Mouse (Mus musculus) ovary, postnatal 36 days (tissue): ENCODE data around the gene Cd7.
A peak's percentile ranks its signal among the peaks of the same experiment; 100 is the strongest.
"Not testable (repeated sequence)": the region's sequence is repeated elsewhere in the genome, so short reads cannot be mapped to it uniquely, and the experiment has no call there.

Experiments
- DNase-seq: peaks from one replicate; pipeline ENCODE4 v3.0.0; 2022; ENCODE audit warnings: low spot score, mixed read lengths

Cd7 gene

DNA sequence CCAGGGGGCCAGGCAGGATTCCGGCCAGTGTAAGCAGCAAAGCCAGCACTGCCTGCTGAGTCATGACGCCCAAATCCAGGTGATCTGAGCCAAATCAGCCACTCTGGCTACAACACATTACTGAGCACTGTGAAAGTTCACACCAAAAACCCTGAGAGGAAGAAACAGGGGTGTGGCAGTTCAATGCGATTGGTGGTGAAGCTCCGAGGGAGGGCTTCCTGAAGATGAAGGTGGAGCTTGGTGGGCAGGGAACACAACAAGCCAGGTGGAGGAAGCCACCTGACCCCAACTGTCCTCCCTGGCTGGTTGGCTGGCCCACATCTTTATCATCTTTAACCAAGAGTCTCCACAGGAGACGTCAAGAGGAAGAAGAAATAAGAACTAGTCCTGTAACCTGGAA is at the start of gene Cd7:
Gene Cd7 (minus strand): TSS at position 117 of the 400 bp plus-strand sequence.
- no peak for DNase-seq

DNA sequence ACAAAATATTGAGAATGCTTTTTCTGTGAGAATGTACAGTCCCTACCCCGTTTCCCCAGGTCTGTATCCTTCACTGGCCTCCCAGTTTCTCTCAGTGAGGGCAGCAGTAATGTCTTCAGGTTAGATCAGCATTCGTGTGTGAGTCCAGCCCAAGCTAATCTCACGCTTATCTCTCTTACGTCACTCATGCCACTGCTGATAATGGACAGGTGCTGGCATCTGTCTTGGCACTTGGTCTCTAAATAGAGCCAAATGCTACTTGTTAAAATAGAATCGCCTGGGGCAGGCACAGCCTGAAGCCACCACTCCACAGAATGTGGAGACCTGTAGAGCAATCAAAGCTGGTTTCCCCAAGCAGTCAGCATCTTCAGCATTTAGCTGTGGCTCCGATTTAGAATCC is 49.8 kb upstream of the Cd7 start:
- DNase-seq, result no peak

DNA sequence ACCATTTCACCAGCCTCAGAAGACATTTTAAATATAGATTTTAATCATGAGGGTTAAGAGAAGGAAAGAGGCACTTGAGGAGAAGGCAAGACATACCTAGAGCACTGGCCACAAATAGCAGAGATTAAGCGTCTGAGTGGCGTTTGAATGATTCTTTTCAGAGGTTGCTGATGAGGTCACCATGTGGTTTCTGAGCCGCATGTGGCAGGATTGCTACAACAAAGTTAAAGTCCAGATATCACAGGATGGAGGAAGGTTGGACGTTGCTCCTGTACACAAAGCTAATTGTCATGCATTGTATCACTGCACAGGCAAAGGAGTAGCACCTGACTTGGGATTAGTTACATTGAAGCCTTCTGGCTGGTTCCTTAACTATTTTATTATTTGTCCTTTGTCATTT is 47.1 kb upstream of the Cd7 start:
- DNase-seq, result no peak

DNA sequence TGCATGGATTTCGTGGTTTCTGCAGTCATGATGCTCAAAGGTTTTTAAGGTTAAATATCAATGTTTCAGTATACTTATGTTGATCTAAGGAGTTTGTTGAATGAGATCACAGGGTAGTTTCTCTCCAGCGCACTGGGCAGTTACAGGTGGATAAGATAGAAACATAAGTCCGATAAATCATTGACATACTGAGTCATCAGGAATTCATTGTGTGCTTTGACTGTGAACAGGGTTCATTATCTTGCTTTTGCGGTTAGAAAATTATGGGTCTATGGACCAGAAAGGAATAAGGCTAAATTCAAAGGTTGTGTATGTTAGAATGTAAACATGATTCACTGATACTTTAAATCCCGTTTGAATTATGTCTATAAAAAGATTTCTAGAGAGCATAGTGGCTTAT is 46.0 kb upstream of the Cd7 start:
- DNase-seq, result no peak

DNA sequence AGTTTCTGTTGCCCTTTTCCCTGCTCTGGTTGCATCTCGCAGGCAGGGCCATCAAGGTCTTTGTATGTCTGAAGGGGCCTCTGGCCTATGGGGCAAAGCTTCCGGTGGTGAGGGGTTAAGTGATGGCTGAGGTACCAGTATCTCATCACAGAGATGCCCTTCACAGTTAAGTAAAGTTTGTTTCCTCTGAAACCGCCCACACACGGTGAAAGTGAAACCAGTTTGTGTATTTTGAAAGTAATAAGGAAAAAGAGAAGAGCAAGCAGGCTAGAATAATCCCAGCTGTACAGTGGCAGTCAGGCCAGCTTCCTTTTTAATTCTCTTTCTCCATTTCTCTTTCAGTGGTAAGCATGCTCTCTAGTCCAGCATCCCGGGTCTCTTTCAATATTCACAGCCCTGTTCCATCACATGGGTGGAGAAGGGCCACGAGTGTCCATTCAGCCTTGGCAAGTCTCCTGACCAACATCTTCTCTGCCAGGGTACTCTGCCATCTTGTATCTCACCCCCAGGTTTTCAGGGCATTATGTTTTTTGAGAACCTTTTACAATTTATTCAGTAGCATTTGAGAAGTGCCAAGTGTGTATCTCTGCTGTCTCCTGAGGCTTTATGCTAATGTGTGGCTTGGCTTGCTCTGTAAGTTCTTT is 43.8 kb upstream of the Cd7 start:
- no peak for DNase-seq

DNA sequence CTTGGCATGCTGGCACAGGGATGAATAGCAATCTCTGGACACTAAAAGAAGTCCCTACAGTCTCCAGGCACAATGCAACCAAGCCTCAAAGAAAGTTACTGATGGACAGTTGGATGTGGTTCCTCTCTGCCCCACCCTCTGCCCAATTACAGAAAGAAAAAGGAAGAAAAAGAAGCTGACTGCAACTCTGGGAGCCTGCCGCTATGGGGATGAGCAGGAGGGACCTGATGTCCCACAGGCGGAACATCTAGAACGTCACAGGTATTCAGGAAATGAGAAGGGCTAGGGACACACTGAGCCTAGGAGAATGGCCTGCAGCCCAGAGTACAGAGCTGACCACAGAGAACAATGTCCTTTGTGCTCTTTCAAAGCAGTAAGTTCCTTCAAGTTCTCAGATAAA is 43.0 kb upstream of the Cd7 start:
- DNase-seq, result no peak

DNA sequence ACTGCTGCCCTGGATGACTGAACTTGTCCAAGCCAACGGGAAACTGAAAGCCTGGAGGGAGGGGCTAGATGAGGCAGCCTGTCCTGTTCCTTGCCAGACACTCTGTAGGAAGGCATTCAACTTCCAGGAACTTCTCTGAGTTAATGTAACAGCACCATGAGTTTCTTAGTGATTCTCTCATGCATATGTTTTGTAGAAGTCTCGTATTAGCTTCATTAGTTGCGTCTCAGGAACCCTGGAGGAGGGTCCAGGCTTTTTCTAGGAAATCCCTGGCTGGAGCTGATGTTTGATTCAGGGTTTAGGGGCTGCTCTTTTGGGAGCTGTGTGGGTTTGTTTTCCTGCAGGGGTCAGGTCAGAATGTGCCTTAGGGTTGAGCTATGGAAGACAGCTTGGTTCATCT is 41.9 kb upstream of the Cd7 start, which contains the start of gene Sectm1a:
Gene Sectm1a (minus strand): TSS at position 101 of the 400 bp plus-strand sequence.
- no peak for DNase-seq

DNA sequence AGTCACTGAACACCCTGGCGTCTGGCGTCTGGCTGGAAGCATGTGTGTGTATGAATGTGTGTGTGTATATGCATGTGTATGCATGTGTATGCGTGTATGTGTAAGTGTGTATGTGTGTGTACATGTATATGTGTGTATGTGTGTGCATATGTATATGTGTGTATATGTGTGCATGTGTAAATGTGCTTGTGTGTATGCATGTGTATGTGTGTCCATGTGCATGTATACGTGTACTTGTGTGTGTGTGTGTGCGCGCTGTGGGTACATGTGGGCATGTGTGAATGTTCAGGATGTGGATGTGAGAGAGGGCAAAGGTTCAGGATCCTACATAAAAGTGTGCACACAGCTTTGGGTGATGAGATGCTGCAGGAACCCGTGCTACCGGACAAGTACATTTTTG is 41.1 kb upstream of the Cd7 start:
- no peak for DNase-seq

DNA sequence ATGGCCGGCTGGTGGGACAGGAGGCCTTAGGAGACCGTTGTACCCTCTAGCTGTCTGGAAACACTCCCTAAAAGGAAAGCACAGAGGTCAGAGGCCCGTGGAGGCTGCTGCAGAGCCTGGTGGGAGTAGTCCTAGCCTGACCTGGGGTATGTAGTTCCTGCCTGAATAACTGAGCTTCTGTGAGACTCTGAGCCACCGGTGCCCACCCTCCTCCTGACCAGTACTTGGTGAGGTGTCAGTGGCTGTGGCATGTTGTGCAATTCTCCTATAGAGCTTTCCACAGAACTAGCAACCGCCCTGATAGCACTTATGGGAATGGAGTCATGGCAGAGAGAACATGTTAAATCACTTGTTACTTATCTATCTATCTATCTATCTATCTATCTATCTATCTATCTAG is 36.4 kb upstream of the Cd7 start:
- DNase-seq, result no peak

DNA sequence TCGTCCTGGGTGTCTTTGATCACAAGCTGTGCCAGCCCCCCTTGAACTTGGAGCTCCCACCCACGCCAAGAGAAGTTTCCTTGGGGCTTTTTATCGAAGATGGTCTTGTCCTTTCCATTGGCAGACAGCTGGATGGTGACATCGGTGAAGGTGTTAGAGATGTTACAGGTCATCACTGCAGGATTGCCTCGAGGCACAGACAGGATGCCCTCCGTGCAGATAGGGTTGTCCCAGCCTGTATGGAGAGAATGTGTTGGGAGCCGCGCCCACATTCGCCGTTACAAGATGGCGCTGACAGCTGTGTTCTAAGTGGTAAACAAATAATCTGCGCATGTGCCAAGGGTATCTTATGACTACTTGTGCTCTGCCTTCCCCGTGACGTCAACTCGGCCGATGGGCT is 30.4 kb upstream of the Cd7 start:
- not testable (repeated sequence) for DNase-seq

DNA sequence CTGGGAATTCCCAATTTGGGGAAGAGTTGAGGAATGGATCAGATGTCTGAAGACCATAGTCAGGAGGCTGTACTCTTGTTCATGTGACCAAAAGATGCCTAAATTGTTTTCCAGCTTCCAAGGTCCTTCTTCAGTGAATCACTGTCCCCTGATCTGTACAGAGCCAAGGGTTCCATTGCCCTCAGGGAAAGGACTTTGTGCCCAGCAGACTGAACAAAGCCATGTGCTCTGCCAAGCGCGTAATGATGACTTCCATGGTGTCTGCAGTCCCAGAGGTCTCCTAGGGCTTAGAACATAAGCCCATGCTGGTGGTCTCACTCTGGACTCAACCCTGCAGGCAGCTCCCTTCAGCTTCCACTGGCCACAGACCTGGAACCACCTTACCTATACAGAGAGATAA is 28.7 kb upstream of the Cd7 start:
- DNase-seq, result no peak

DNA sequence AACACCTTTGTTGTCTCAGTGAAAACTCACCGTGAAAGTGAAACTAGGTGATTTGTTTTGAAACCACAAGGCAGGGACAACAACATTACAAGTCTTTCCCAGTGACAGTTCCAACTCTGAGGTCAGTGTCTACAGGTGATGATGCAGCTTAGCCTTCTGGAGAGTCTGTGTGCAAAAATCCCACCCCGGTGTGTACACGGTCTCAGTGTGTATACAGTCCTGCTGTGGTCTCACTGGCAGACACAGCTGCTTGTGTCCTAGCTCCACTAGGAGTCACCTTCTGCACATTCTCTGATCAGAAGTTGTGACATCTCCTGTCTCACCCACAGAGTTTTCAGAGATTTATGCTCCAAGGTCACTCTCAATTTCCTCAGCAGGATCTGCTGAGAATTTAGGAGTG is 25.0 kb upstream of the Cd7 start:
- DNase-seq, result no peak

DNA sequence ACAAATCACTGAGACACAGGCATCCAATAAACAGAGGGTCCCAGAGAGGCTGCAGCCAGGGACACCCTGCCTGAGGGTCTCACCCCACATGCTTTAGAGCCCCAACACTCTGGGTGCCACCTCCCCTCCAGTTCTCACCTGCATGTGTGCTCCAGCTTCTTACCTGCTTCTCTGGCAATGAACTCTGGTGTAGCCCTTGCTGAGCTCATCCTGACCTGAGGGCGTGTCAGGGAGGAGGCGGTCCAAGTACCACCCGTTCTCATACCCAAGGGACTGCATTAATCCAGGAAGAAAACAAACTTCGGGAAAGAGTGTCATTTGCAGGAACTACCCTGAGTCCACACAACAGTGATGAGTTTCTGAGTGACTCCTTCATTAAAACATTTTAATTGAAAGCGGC is 24.2 kb upstream of the Cd7 start, which contains the start of gene Sectm1b:
Gene Sectm1b (minus strand): TSS at position 191 of the 400 bp plus-strand sequence.
- DNase-seq, result no peak

DNA sequence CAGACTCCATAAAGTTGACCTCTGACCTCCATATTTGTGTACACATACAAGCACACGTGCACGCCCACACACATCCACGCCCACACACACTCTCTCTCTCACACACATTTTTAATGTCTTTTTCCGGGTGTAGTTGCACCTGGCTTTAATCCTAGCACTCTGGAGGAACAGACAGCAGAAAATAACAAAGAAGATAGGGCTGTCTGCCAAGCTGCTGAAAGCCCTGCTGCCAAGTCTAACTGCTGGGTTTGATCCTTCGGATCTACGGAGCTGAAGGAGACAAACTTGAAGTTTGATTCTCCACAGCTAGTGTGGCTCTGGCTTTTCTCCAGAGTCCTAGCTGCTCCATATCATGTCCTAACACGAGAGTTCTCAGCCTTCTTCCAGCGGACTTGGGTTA is 22.4 kb upstream of the Cd7 start:
- DNase-seq, result no peak

DNA sequence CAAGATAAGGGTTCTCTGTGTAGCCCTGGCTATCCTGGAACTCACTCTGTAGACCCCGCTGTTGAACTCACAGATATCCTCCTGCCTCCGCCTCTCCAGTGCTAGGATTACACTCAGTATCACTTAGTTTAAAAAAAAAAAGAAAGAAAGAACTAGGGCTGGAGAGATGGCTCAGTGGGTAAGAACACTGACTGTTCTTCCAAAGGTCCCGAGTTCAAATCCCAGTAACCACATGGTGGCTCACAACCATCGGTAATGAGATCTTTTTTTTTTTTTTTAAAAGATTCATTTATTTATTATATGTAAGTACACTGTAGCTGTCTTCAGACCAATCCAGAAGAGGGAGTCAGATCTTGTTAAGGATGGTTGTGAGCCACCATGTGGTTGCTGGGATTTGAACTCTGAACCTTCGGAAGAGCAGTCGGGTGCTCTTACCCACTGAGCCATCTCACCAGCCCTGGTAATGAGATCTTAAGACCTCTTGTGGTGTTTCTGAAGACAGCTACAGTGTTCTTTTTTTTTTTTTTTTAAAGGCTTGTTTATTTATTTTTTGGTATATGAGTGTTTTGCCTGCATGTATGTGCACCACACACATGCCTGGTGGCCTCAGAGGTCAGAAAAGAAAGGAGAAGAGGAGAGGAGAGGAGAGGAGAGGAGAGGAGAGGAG is 21.3 kb upstream of the Cd7 start:
- DNase-seq, result not testable (repeated sequence)

DNA sequence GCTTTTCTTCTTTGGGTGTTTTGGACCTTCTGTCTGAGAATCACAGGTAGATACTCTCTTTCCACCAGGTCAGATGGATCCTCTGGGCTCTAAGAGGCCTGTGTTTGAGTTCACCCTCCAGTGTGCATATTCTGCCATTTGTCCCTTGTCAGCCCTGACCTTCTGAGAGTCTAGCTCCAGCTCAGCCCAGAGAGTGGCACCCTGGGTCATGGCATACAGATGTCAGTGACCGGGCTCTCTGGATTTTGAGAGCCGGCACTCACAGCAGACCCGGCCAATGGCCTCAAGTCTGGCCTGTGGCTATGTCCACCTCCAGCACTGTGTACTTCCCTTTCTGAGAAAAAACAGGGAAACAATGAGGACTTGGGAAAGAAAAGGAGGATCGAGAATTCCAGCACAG is 20.3 kb upstream of the Cd7 start:
- DNase-seq, result no peak

DNA sequence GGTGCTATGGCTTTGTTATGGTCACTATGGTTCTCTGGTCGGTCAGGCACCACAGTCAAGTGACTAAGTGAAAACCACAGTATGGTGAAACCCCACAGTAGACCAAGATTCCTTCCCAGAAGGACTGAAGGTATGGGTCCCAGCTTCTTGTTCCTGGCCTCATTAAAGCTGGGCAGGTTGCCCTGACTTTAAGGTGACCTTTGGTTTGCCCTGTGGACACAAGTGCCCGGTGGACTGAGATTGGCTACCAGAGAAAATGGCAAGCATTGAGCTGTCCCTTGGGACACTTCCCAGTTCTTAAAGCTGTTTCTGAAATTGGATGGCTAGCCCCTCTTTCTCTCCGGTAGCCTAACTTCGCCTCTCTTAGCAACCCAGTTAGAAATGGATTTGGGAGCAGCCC is 19.7 kb upstream of the Cd7 start:
- DNase-seq, result no peak

DNA sequence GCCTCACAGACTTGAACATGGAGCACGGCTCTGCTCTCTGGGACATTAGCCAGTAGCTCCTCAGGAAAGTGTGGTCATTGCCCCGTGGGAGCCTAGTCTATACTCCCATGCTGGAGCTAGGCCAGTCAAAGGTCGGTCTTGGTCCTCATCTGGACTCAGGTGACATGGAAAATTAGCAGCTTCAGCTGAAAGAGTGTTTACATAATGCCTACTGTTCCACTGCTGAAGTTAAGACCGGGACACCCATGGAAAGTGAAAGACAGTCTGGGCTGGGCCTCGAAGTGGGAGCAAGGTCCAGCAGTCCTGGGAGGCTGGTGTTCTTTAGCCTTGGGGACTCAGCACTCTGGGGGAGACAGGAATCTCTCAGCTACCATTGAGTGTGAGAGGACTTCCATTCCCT is 18.9 kb upstream of the Cd7 start:
- no peak for DNase-seq

DNA sequence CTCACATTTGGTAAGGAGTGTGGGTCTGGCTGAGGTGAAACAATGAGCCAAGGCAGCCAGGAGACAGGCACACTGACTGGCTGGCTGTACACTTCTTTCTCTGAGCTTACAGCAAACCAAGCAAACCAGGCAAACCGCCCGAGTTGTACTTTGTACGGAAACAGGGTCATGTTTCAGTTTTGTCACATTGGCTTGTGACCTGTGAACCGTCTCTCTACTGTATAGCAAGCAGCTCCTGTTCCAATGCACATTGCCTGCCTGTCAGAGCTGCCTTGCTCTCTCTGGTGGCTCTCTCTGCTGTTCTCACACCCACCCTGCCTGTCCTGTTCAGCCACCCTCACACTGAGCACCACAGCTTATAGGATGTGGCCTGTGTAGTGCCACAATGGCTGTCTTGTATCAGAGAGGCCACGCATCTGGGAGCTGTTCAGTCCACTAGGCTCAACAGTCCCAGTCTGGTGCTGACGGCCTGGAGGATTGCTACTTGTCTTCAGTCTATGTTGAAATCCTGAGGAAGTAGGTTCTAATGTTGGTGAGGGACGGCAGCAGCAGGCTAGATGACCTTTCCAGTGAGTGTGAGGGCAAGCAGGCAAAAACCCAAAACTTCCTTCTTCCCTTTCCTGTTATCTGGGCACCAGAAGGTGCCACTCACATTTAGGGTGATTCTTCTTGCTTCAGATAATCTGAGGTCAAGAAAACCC is 17.5 kb upstream of the Cd7 start:
- no peak for DNase-seq

DNA sequence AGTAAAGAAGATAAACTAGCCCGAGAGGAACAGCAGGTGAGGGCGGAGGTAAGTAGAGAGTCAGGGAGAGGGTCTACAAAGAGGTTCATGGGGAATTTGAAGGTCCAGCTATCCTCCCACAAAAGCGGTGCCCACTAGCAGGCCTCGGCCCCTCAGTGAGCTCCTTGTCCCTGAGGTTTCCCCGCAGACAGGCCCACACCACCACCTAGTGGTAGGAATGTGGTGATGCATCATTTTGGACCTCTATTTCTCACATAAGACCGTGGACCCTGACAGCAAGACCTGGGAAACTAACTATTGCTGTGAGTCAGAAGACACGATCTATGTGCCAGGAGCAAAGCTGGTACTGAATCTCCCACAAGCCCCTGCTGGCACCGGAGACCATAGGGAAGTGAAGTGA is 14.3 kb upstream of the Cd7 start:
- DNase-seq, result peak; percentile 74

DNA sequence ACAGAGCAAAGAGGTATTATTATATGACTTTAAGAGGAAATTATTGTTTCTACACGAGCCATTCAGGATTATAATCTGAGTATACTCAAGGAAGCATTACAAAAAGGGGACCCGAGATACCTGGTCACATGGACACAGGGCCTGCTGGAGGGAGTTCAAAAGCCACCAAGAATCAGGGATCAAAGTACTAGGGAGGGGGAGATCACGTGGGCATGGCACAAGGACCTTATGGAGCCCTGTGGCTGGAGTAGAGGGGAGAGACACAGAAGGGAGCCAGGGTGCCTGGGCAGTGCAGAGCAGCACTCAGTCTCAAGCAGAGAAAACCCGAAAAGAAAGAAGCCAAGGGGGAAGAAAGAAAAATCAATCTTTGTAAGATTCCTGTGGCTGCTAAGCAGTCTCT is 13.2 kb upstream of the Cd7 start:
- no peak for DNase-seq

DNA sequence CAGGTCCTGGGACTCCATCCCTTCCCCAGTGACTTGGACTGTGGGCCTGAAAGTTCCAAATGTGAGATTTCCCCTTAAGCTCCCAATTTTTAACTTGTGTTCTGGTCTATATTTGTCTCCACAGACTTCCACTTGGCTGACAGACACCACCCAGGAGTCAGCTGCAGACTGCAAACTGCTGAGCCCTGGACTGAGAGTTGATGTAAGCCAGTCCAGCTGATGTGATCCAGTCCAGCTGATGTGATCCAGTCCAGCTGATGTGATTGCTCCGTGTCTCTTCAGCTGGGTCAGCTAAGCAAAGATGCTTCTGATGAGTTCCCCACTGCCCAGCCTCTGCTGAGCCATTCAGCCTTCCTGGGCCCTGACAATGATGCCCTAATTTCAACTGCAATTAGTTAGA is 12.6 kb upstream of the Cd7 start:
- DNase-seq, result no peak

DNA sequence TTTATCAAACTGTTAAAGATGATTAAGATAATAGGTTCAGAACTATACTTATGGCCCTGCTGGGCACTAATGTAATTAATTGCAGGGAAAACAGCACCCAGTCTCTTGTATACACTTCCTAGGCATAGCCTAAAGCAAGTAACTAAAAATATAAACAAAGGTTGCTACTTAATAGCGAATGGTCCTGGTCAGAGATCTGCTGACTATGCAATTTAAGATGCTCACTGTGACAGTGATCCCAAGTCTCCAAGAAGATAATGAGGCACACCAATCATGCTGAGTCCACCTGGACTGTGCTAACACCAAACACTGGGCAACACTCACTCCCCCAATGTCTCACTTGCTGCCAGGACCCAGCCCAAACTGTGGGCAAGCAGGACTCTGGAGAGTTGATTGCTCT is 10.6 kb upstream of the Cd7 start:
- no peak for DNase-seq
